Mouse (Mus musculus) E14TG2a.4 (cell line): Measurements from ENCODE around the gene Slc46a3.

ENCODE experiments used
- H3K27me3 ChIP-seq: 2 replicates; pipeline ENCODE4 v1.6.1; 2014; ENCODE audit warnings: low read length, control low read depth; ENCODE audit not compliant: insufficient read depth
- H3K36me3 ChIP-seq: 2 replicates; pipeline ENCODE4 v1.6.1; 2014; ENCODE audit warnings: low read length, control low read depth; ENCODE audit not compliant: insufficient read depth
- H3K4me1 ChIP-seq: replicated peaks from 2 replicates; pipeline ENCODE4 v1.6.1; 2014; ENCODE audit warnings: low read depth, low read length, control low read depth
- H3K4me3 ChIP-seq: replicated peaks from 2 replicates; pipeline ENCODE4 v1.5.1; 2014; ENCODE audit warnings: mild to moderate bottlenecking, low read length
- H3K9me3 ChIP-seq: 2 replicates; pipeline ENCODE4 v1.6.1; 2014; ENCODE audit warnings: low read length, control low read depth
- CTCF ChIP-seq: conservative IDR thresholded peaks from 2 replicates; pipeline ENCODE4 v1.5.1; 2014; ENCODE audit warnings: low read length
- NANOG ChIP-seq: IDR thresholded peaks from 2 replicates; pipeline ENCODE4 v1.6.1; 2014; ENCODE audit warnings: borderline replicate concordance, low read length, mixed read lengths
- POU5F1 ChIP-seq: IDR thresholded peaks from 2 replicates; pipeline ENCODE4 v1.6.1; 2014; ENCODE audit warnings: low read length, borderline replicate concordance

The Slc46a3 gene

GRCm38 (mm10) chr5:147868674-147869073 lies 25.9 kb downstream of the Slc46a3 start:
- Histone ChIP-seq H3K4me3 (no peak overlapping the region), H3K36me3 (peaks cover 100% of the 10 kb centered on the region), H3K4me1 (peaks cover 90% of the 10 kb centered on the region), H3K27me3 (no peaks in the 10 kb centered on the region), H3K9me3 (no peaks in the 10 kb centered on the region)
- TF ChIP-seq POU5F1 (no peak), CTCF (peak; percentile 42)

- Histone ChIP-seq H3K4me3 (peak within 1 kb of the TSS; percentile 98), H3K27me3 (no peaks in the 10 kb centered on the region), H3K9me3 (no peaks in the 10 kb centered on the region), H3K4me1 (peaks cover 60% of the 10 kb centered on the region), H3K36me3 (peaks cover 40% of the 10 kb centered on the region)
- TF ChIP-seq NANOG (no peak), POU5F1 (no peak), CTCF (no peak)
Observed at GRCm38 (mm10) chr5:147860449-147861261, 34.0 kb downstream of the Slc46a3 start, which contains the start of gene Pomp. TSS of gene Pomp (plus strand) at chr5:147860461.

GRCm38 (mm10) chr5:147860076-147860448 lies 34.6 kb downstream of the Slc46a3 start:
- Histone ChIP-seq H3K27me3 (no peaks in the 10 kb centered on the region), H3K9me3 (no peaks in the 10 kb centered on the region), H3K4me3 (peak overlapping the region; percentile 98), H3K36me3 (peaks cover 34% of the 10 kb centered on the region), H3K4me1 (peaks cover 54% of the 10 kb centered on the region)
- TF ChIP-seq POU5F1 (no peak), CTCF (no peak), NANOG (no peak)

- Histone ChIP-seq H3K4me1 (peaks cover 31% of the 10 kb centered on the region), H3K9me3 (peaks cover 4% of the 10 kb centered on the region; the same call in 1 of the 2 replicates), H3K4me3 (no peak overlapping the region), H3K36me3 (no peaks in the 10 kb centered on the region), H3K27me3 (peaks cover 3% of the 10 kb centered on the region; the same call in 1 of the 2 replicates)
- TF ChIP-seq POU5F1 (no peak), CTCF (no peak), NANOG (no peak)
Observed at GRCm38 (mm10) chr5:147850194-147850593, 44.4 kb downstream of the Slc46a3 start.

- peaks cover 3% of the 10 kb centered on the region; the same call in 1 of the 2 replicates for H3K27me3 ChIP-seq
- H3K36me3 ChIP-seq, result no peaks in the 10 kb centered on the region
- H3K9me3 ChIP-seq, result peaks cover 4% of the 10 kb centered on the region; the same call in 1 of the 2 replicates
- H3K4me1 ChIP-seq, result peaks cover 46% of the 10 kb centered on the region
- no peak overlapping the region for H3K4me3 ChIP-seq
- TF ChIP-seq NANOG (no peak), CTCF (peak; percentile 81)
Observed at GRCm38 (mm10) chr5:147848164-147848863, 46.3 kb downstream of the Slc46a3 start.

GRCm38 (mm10) chr5:147847361-147847760 lies 47.3 kb downstream of the Slc46a3 start:
- peaks cover 4% of the 10 kb centered on the region; the same call in 1 of the 2 replicates for H3K9me3 ChIP-seq
- H3K4me3 ChIP-seq, result no peak overlapping the region
- H3K4me1 ChIP-seq, result peaks cover 48% of the 10 kb centered on the region
- no peaks in the 10 kb centered on the region for H3K36me3 ChIP-seq
- peaks cover 3% of the 10 kb centered on the region; the same call in 1 of the 2 replicates for H3K27me3 ChIP-seq
- TF ChIP-seq POU5F1 (no peak), NANOG (no peak), CTCF (no peak)

- Histone ChIP-seq H3K9me3 (peaks cover 4% of the 10 kb centered on the region; the same call in 1 of the 2 replicates), H3K4me1 (peaks cover 49% of the 10 kb centered on the region), H3K36me3 (no peaks in the 10 kb centered on the region), H3K4me3 (no peak overlapping the region), H3K27me3 (no peaks in the 10 kb centered on the region)
- TF ChIP-seq POU5F1, result no peak
- no peak for TF ChIP-seq NANOG
- no peak for TF ChIP-seq CTCF
Observed at GRCm38 (mm10) chr5:147845319-147845718, 49.3 kb downstream of the Slc46a3 start.

GRCm38 (mm10) chr5:147843340-147843739 lies 51.3 kb downstream of the Slc46a3 start:
- H3K4me1 ChIP-seq, result peaks cover 68% of the 10 kb centered on the region
- TF ChIP-seq NANOG (no peak), CTCF (no peak), POU5F1 (no peak)
- H3K36me3 ChIP-seq, result no peaks in the 10 kb centered on the region
- no peak overlapping the region for H3K4me3 ChIP-seq
- no peaks in the 10 kb centered on the region for H3K27me3 ChIP-seq
- no peaks in the 10 kb centered on the region for H3K9me3 ChIP-seq
